ENCODE assay signal across 9 mouse cellular contexts in genomic region chr6:113392015-113392386, GRCm38 (mm10). TPM values are rescaled to one million over a fixed set of nuclear protein-coding genes. Genes with fewer than 3 reads are reported as not detected.
DNase-seq lines count a peak whose midpoint lies in the region; ATAC-seq and TF ChIP-seq lines count a peak whose summit lies in the region.
"Had no signal": no experiment of that assay in that cellular context is flagged by ENCODE, and none has a peak within 500 bp of the region (broad histone marks: within the 10 kb centered on the region; RNA-seq: fewer than 3 reads in every experiment).

No protein-coding gene starts in this region.

- peak overlapping the region; percentile 54 for H3K4me3 ChIP-seq in kidney, embryonic 16.5 days (ENCODE audit: low read length)
- peak overlapping the region; percentile 35 for H3K4me3 ChIP-seq in forebrain, embryonic 11.5 days (ENCODE audit: low read depth, low read length)
- H3K4me3 ChIP-seq in intestine, postnatal 0 days (ENCODE audit: low read depth, low read length), result peak overlapping the region; percentile 39
- peak overlapping the region; percentile 36 for H3K4me3 ChIP-seq in midbrain, postnatal 0 days (ENCODE audit: low read depth, low read length)

- no peak for DNase-seq in kidney, postnatal 10 days
- DNase-seq in forebrain, embryonic 11.5 days (ENCODE audit: low spot score), result no peak
- no peak for DNase-seq in midbrain, postnatal 0 days (ENCODE audit: low spot score)
- DNase-seq in cerebellum, postnatal 4 days (ENCODE audit: low spot score in 2 of 2), result no peak
- no peak for DNase-seq in left cerebral cortex, adult 8-10 months (ENCODE audit: low spot score in 2 of 2)

- H3K4me1 ChIP-seq in kidney, embryonic 16.5 days (ENCODE audit: insufficient read depth, low read length), result peaks cover 12% of the 10 kb centered on the region; the same call in 1 of the 2 replicates
- H3K4me1 ChIP-seq in forebrain, embryonic 11.5 days (replicated peaks; ENCODE audit: control insufficient read depth, insufficient read depth, low read length), result peaks cover 2% of the 10 kb centered on the region; the same call in 1 of the 2 replicates
- H3K4me1 ChIP-seq in intestine, postnatal 0 days (replicated peaks; ENCODE audit: control insufficient read depth, insufficient read depth, low read length), result peaks cover 6% of the 10 kb centered on the region; the same call in 1 of the 2 replicates
- H3K4me1 ChIP-seq in midbrain, postnatal 0 days (ENCODE audit: insufficient read depth, low read length), result no peaks in the 10 kb centered on the region

- H3K27ac ChIP-seq in kidney, embryonic 16.5 days (ENCODE audit: low read length), result no peak overlapping the region
- peak overlapping the region; percentile 65; the same call in 1 of the 2 replicates for H3K27ac ChIP-seq in forebrain, embryonic 11.5 days (ENCODE audit: low read depth, low read length)
- peak overlapping the region; percentile 5; the same call in 1 of the 2 replicates for H3K27ac ChIP-seq in intestine, postnatal 0 days (ENCODE audit: low read depth, low read length)
- peak overlapping the region; percentile 19 for H3K27ac ChIP-seq in midbrain, postnatal 0 days (ENCODE audit: low read depth, low read length)

- H3K9ac ChIP-seq in kidney, embryonic 16.5 days (replicated peaks; ENCODE audit: low read length), result peak overlapping the region; percentile 71
- peak overlapping the region; percentile 60 for H3K9ac ChIP-seq in forebrain, embryonic 11.5 days (ENCODE audit: low read length)
- H3K9ac ChIP-seq in intestine, postnatal 0 days (ENCODE audit: low read depth, low read length), result peak overlapping the region; percentile 46
- peak overlapping the region; percentile 72 for H3K9ac ChIP-seq in midbrain, postnatal 0 days (replicated peaks; ENCODE audit: low read length, poor library complexity, severe bottlenecking)

- 24% methylated on average over 10 of the region's 10 CpGs for WGBS in kidney, embryonic 16.5 days
- 30% methylated on average over 10 of the region's 10 CpGs for WGBS in forebrain, embryonic 11.5 days
- 26% methylated on average over 10 of the region's 10 CpGs for WGBS in intestine, postnatal 0 days
- 21% methylated on average over 10 of the region's 10 CpGs for WGBS in midbrain, postnatal 0 days

- no peaks in the 10 kb centered on the region for H3K27me3 ChIP-seq in kidney, embryonic 16.5 days (ENCODE audit: insufficient read depth, low read length)
- H3K27me3 ChIP-seq in forebrain, embryonic 11.5 days (ENCODE audit: control insufficient read depth, insufficient read depth, low read length), result no peaks in the 10 kb centered on the region
- H3K27me3 ChIP-seq in intestine, postnatal 0 days (replicated peaks; ENCODE audit: control insufficient read depth, insufficient read depth, low read length), result no peaks in the 10 kb centered on the region
- no peaks in the 10 kb centered on the region for H3K27me3 ChIP-seq in midbrain, postnatal 0 days (ENCODE audit: insufficient read depth, low read length)

- H3K4me2 ChIP-seq in kidney, embryonic 16.5 days (replicated peaks; ENCODE audit: low read depth, low read length), result peak overlapping the region; percentile 90
- peak overlapping the region; percentile 84 for H3K4me2 ChIP-seq in forebrain, embryonic 11.5 days (ENCODE audit: low read depth, low read length, severe bottlenecking)
- H3K4me2 ChIP-seq in intestine, postnatal 0 days (replicated peaks; ENCODE audit: low read depth), result peak overlapping the region; percentile 73
- peak overlapping the region; percentile 57 for H3K4me2 ChIP-seq in midbrain, postnatal 0 days (ENCODE audit: low read depth, low read length, poor library complexity, severe bottlenecking)

- peaks cover 39% of the 10 kb centered on the region for H3K36me3 ChIP-seq in kidney, embryonic 16.5 days (ENCODE audit: insufficient read depth, low read length)
- no peaks in the 10 kb centered on the region; the same call in 1 of the 2 replicates for H3K36me3 ChIP-seq in forebrain, embryonic 11.5 days (ENCODE audit: control insufficient read depth, insufficient read depth, low read length)
- peaks cover 44% of the 10 kb centered on the region for H3K36me3 ChIP-seq in intestine, postnatal 0 days (ENCODE audit: control insufficient read depth, insufficient read depth)
- peaks cover 33% of the 10 kb centered on the region for H3K36me3 ChIP-seq in midbrain, postnatal 0 days (ENCODE audit: insufficient read depth, low read length)

- ATAC-seq in kidney, embryonic 16.5 days (ENCODE audit: low FRiP score, low TSS enrichment), result no peak; the same call in 1 of the 2 replicates
- ATAC-seq in forebrain, embryonic 11.5 days (replicated peaks; ENCODE audit: low FRiP score), result peak; percentile 55
- ATAC-seq in intestine, postnatal 0 days, result no peak
- no peak for ATAC-seq in midbrain, postnatal 0 days (ENCODE audit: low FRiP score)
- no peak for ATAC-seq in monocyte, adult 5-6 weeks (replicated peaks; ENCODE audit: insufficient number of reproducible peaks, low FRiP score, low TSS enrichment, poor library complexity, severe bottlenecking)

- H3K9me3 ChIP-seq in kidney, embryonic 16.5 days (ENCODE audit: low read length), result no peaks in the 10 kb centered on the region
- H3K9me3 ChIP-seq in forebrain, embryonic 11.5 days (ENCODE audit: control insufficient read depth, low read length), result no peaks in the 10 kb centered on the region
- no peaks in the 10 kb centered on the region for H3K9me3 ChIP-seq in intestine, postnatal 0 days (ENCODE audit: control insufficient read depth)
- H3K9me3 ChIP-seq in midbrain, postnatal 0 days (ENCODE audit: low read length), result no peaks in the 10 kb centered on the region

- no peak for TF ChIP-seq CTCF in intestine, postnatal 0 days (IDR thresholded peaks at IDR 0.05; ENCODE audit: low read depth)
- TF ChIP-seq CTCF in midbrain, postnatal 0 days (IDR thresholded peaks at IDR 0.05), result no peak

RNA-seq across cellular contexts. Expression of gene Ttll3, which starts 2.9 kb away (rescaled TPM):
- 3.4 and 4.4 TPM in 2 replicates for polyA plus RNA-seq in kidney, embryonic 16.5 days (2015; fragmentation: Nextera tagmentation; extraction: Ambion mirVana)
- 5.1 and 6.0 TPM in 2 replicates for polyA plus RNA-seq in forebrain, embryonic 11.5 days (2014; fragmentation: Nextera tagmentation; extraction: Ambion mirVana)
- 1.4 and 1.6 TPM in 2 replicates for polyA plus RNA-seq in intestine, postnatal 0 days (2015; fragmentation: Nextera tagmentation; extraction: Ambion mirVana)
- 10.0 and 20.0 TPM in 2 replicates for total RNA-seq in midbrain, postnatal 0 days (2014; rRNA removed)
- polyA plus RNA-seq in midbrain, postnatal 0 days (2015; fragmentation: Nextera tagmentation; extraction: Ambion mirVana), result 10.2 and 14.6 TPM in 2 replicates
- total RNA-seq in monocyte, adult 5-6 weeks (2017), result 12.9 to 26.5 TPM (median 15.3 TPM) in 3 replicates
- 10 to 100 TPM in 3 of 4 experiments, 1 to 10 TPM in 1; 8.6 to 13.9 (median 11.8) TPM for total RNA-seq in left cerebral cortex, adult 8-10 months (2022)

RNA-seq across cellular contexts. Expression of gene Arpc4, which starts 14.1 kb away (rescaled TPM):
- polyA plus RNA-seq in kidney, embryonic 16.5 days (2015; fragmentation: Nextera tagmentation; extraction: Ambion mirVana), result 401 and 410 TPM in 2 replicates
- 180 and 182 TPM in 2 replicates for polyA plus RNA-seq in forebrain, embryonic 11.5 days (2014; fragmentation: Nextera tagmentation; extraction: Ambion mirVana)
- 409 and 418 TPM in 2 replicates for polyA plus RNA-seq in intestine, postnatal 0 days (2015; fragmentation: Nextera tagmentation; extraction: Ambion mirVana)
- total RNA-seq in midbrain, postnatal 0 days (2014; rRNA removed), result 190 and 200 TPM in 2 replicates
- 505 TPM in 2 replicates for polyA plus RNA-seq in midbrain, postnatal 0 days (2015; fragmentation: Nextera tagmentation; extraction: Ambion mirVana)
- 296 to 345 TPM (median 318 TPM) in 3 replicates for total RNA-seq in monocyte, adult 5-6 weeks (2017)
- 100 to 1,000 TPM; 246 to 271 (median 263) TPM for total RNA-seq in left cerebral cortex, adult 8-10 months (2022)

RNA-seq across cellular contexts. Expression of gene Tada3, which starts 14.3 kb away (rescaled TPM):
- 63.5 and 66.7 TPM in 2 replicates for polyA plus RNA-seq in kidney, embryonic 16.5 days (2015; fragmentation: Nextera tagmentation; extraction: Ambion mirVana)
- polyA plus RNA-seq in forebrain, embryonic 11.5 days (2014; fragmentation: Nextera tagmentation; extraction: Ambion mirVana), result 72.5 and 76.3 TPM in 2 replicates
- polyA plus RNA-seq in intestine, postnatal 0 days (2015; fragmentation: Nextera tagmentation; extraction: Ambion mirVana), result 19.7 and 23.5 TPM in 2 replicates
- 27.8 and 31.0 TPM in 2 replicates for total RNA-seq in midbrain, postnatal 0 days (2014; rRNA removed)
- 73.8 and 74.0 TPM in 2 replicates for polyA plus RNA-seq in midbrain, postnatal 0 days (2015; fragmentation: Nextera tagmentation; extraction: Ambion mirVana)
- total RNA-seq in monocyte, adult 5-6 weeks (2017), result 7.9 to 22.4 TPM (median 9.8 TPM) in 3 replicates
- 10 to 100 TPM; 47.4 to 50.1 (median 47.8) TPM for total RNA-seq in left cerebral cortex, adult 8-10 months (2022)

RNA-seq across cellular contexts. Expression of gene Rpusd3, which starts 27.1 kb away (rescaled TPM):
- polyA plus RNA-seq in kidney, embryonic 16.5 days (2015; fragmentation: Nextera tagmentation; extraction: Ambion mirVana), result 31.5 and 31.7 TPM in 2 replicates
- polyA plus RNA-seq in forebrain, embryonic 11.5 days (2014; fragmentation: Nextera tagmentation; extraction: Ambion mirVana), result 26.7 and 28.5 TPM in 2 replicates
- polyA plus RNA-seq in intestine, postnatal 0 days (2015; fragmentation: Nextera tagmentation; extraction: Ambion mirVana), result 21.5 and 23.9 TPM in 2 replicates
- total RNA-seq in midbrain, postnatal 0 days (2014; rRNA removed), result 17.1 and 53.8 TPM in 2 replicates
- 22.0 and 27.2 TPM in 2 replicates for polyA plus RNA-seq in midbrain, postnatal 0 days (2015; fragmentation: Nextera tagmentation; extraction: Ambion mirVana)
- total RNA-seq in monocyte, adult 5-6 weeks (2017), result 0.96 to 6.9 TPM (median 4.4 TPM) in 3 replicates
- total RNA-seq in left cerebral cortex, adult 8-10 months (2022), result 10 to 100 TPM; 16.0 to 22.1 (median 18.1) TPM

RNA-seq across cellular contexts. Expression of gene Cidec, which starts 43.6 kb away (rescaled TPM):
- polyA plus RNA-seq in kidney, embryonic 16.5 days (2015; fragmentation: Nextera tagmentation; extraction: Ambion mirVana), result not detected in 2 replicates
- polyA plus RNA-seq in forebrain, embryonic 11.5 days (2014; fragmentation: Nextera tagmentation; extraction: Ambion mirVana), result not detected in 2 replicates
- polyA plus RNA-seq in intestine, postnatal 0 days (2015; fragmentation: Nextera tagmentation; extraction: Ambion mirVana), result 231 and 259 TPM in 2 replicates
- total RNA-seq in midbrain, postnatal 0 days (2014; rRNA removed), result not detected in 2 replicates
- 0.09 TPM in 1 of 2 replicates, not detected in the other for polyA plus RNA-seq in midbrain, postnatal 0 days (2015; fragmentation: Nextera tagmentation; extraction: Ambion mirVana)
- not detected in 3 replicates for total RNA-seq in monocyte, adult 5-6 weeks (2017)
- total RNA-seq in left cerebral cortex, adult 8-10 months (2022), result not detected
- total RNA-seq: common myeloid progenitor, adult 5-6 weeks had no signal
